Mouse (Mus musculus) adrenal gland, adult (tissue): Measurements from ENCODE around the gene Suz12.
"Not testable (repeated sequence)": the region's sequence is repeated elsewhere in the genome, so short reads cannot be mapped to it uniquely, and the experiment has no call there.

Experiments used
- DNase-seq, 2 experiments: peaks; one replicate each; pipeline ENCODE4 v3.0.0; 2022 to 2023; ENCODE audit warnings: low spot score in 1 of 2; ENCODE audit not compliant: inconsistent age in 2 of 2

The Suz12 gene

GRCm38 (mm10) chr11:79992592-79993355 is at the start of gene Suz12:
Suz12 (plus strand) TSS chr11:79993106.
- peak; percentile 97 to 98 for DNase-seq

- no peak for DNase-seq
Measured at GRCm38 (mm10) chr11:79943136-79943535, 49.8 kb upstream of the Suz12 start.

GRCm38 (mm10) chr11:79943601-79944000 is 49.3 kb upstream of the Suz12 start:
- no peak for DNase-seq

GRCm38 (mm10) chr11:79947265-79947664 is 45.6 kb upstream of the Suz12 start:
- no peak for DNase-seq

- DNase-seq: peak in 1 of 2 experiments; percentile 14
Measured at GRCm38 (mm10) chr11:79961346-79962124, 31.4 kb upstream of the Suz12 start.

DNA sequence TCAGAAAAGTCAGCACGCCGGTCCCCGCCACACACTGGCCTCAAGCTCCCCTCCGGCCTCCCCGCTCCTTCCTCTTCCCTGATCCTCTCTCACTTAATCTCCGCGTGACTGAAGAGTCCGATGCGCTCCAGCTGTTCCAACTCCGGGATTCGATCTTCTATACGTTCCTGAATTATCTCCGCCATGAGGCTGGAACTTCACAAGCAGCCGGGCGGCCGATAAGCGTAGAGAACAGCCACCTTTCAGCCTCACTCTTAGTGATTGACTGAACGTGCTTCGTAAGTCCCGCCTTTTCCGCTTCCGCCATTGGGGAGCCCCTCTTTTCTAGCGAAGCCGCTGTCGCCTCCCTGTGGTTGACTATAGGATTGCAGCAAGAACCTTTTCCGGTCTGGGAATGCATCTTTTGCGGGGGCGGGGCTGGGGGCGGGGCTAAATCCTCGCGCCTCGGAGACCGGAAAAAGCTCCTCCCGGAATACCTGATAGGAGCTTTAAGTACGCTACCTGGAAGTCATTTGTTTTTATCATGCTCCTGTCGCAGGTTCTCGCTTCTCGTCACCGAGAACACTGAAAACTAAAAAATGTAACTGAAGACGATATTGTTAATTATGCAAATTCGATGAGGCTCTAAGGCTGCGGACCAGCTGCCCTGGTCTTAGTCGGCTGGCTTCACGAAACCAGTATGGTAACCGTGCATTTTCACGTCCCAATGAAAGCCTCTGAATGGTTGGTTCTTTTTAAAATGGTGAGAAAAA is 30.6 kb upstream of the Suz12 start, which contains the start of gene Utp6:
Gene Utp6, minus strand, starts transcription at position 266 of the 752 bp plus-strand sequence.
- peak; percentile 97 to 99 for DNase-seq

GRCm38 (mm10) chr11:79962877-79963183 is 30.1 kb upstream of the Suz12 start:
- DNase-seq: no peak

DNA sequence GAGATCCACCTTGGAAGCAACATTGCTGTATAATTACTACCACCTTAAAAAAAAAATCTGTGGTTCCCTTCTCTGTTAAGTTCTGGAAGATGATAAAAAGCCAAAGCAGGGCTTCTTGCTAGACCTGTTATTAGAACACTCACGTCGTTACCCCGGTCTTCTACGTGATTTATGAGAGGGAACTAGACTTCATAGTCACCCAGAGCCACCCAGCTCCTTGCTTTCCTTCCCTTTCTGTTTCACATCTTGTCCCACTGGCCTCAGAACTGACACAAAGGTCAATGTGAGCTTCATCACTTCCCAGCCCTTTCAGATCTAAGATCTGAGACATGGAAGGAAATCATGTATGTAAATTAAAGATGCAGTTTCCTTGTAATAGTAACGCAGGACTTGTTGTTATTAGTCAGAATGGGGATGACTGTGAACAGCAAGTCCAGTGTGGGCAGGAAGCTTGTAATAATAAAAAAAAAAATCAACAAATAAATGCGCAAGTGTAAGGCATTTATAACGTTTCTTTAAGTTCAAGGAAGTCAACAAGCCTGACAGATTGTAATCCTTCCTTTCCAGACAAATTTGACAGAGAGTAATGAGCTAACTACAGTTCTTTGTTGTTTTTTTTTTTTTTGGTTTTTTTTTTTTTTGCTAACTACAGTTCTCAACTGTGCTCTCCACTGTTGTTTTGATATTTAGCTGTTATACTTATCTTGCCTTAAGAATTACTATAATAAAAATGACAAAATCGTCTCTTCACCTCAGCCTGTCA is 29.5 kb upstream of the Suz12 start:
- DNase-seq: peak in 1 of 2 experiments; percentile 33

- peak; percentile 37 to 86 for DNase-seq
Measured at GRCm38 (mm10) chr11:79965896-79966295, 27.0 kb upstream of the Suz12 start.

DNA sequence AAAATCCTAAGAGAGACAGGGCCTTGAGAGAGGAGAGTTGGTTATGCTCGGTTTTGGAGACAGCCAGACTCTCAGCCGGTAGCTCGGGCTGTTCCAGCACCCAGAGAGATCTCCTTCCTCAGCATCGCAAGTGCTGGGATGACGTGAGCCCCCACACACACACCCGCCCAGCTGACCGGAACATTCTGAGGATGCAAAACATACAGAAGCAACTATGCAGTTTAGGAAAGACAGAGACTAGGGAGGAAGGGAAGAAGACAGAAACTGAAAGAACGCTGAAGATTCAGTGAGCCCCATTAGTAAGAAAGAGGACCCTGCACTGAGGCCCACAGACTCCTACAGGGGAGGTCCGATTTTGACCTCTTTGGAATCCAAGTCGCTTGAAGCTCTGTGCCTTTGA is 25.2 kb upstream of the Suz12 start:
- DNase-seq: no peak

GRCm38 (mm10) chr11:79973133-79973532 is 19.8 kb upstream of the Suz12 start:
- no peak for DNase-seq

DNA sequence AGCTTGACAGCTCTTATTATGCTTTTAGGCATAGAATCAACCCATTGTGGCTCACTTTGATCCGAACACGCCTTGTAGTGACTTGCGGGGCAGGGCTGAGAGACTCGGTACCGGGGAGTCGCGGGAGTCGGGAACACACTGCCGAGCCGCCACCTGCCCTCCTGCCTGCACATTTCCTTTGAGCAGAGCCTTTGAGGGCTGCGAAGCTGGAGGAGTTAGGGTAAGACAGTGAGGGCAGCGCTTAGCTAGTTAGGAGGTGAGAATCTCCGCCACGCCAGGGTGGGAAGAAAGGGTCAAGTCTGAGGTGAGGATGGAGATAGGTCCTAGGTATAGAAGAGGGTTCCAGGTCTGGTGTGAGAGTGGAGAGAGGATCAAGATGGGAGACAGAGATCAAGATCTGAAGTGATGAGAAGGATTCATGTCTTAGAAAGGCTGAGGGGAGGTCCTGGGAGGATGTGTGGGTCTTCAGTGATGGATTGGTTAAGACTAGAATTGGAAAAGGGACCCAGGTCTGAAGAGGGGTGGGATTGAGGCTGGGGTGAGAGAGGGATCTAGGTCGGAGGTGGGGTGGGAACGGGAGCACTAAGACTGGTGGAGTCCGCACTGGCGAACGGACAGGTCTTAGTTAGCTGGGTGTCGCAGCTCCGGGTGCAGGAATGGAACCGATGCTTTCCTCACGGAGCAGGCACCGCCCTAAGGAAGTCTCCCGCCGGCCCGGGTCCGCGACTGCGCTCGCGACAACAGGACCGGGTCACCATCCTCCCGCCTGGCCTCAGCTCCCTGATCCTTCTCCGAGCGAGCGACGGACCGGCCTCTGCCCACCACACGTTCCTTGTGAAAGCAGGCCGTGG is 19.1 kb upstream of the Suz12 start:
- peak in 1 of 2 experiments; percentile 57 for DNase-seq

- no peak for DNase-seq
Measured at GRCm38 (mm10) chr11:79975377-79975776, 17.5 kb upstream of the Suz12 start.

DNA sequence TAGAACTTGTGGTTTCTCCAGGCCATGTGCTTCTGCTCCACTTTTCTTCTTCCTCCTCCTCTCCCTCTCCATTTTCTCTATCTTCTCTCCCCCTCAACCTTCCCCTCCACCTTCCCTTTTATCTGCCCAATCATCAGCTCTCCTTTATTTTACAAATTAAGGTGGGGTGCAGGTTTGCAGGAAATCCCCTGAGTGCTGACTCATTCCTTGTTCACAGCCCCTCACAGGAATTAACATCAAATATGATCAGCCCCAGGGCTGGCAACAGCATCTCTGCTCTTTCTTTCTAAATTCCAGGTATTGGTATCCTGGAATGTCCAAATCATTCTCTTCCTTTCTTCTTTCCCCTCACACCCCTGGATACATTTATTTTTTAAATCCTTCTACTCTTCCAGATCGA is 16.7 kb upstream of the Suz12 start:
- no peak for DNase-seq

DNA sequence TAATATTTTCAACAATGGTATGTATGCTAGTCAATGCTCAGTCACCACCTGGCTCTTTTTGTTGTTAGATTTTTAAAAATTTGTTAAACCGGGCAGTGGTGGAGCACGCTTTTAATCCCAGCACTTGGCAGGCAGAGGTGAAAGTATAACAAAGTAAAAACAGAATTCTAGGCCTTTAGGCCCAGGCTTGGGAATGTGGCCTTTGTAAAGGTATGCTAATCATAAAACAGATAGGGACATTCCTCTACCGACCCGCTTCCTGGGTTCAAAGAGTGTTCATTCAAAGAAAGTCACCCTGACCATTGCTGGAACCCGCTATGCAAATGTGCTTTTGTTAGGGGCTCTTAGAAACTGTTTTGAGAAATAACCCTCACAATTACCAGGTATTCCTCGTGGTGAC is 16.3 kb upstream of the Suz12 start:
- DNase-seq: not testable (repeated sequence)

DNA sequence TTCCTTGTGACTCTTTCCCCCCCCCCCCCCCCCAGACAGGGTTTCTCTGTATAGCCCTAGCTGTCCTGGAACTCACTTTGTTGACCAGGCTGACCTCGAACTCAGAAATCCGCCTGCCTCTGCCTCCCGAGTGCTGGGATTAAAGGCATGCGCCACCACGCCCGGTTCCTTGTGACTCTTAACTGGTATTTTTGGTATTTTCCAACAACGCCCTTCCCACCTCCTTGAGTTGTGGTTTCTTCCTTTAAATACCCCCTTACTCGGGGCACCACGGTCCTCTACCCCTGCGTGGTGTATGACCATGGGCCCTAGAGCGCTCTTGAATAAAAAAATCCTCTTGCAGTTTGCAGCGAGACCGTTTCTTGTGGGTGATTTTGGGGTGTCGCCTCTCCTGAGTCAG is 15.8 kb upstream of the Suz12 start:
- DNase-seq: not testable (repeated sequence)

DNA sequence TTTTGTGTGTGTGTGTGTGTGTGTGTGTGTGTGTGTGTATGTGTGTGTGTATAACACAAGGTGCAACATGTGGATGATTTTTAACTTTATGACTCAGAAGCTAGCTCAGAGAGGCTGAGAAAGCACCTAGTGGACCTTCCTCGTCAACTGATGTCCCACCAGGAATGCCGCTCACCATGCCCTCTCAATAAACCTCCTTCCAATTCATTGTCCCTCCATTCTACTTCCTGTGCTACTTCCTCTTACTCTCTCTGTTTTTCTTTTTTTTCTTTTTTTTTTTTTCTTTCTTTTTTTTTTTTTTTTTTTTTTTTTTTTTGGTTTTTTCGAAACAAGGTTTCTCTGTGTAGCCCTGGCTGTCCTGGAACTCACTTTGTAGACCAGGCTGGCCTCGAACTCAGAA is 15.2 kb upstream of the Suz12 start:
- not testable (repeated sequence) for DNase-seq

GRCm38 (mm10) chr11:79986886-79987285 is 6.0 kb upstream of the Suz12 start:
- DNase-seq: no peak

- DNase-seq: peak; percentile 8 to 75
Measured at GRCm38 (mm10) chr11:79987896-79988295, 5.0 kb upstream of the Suz12 start.

DNA sequence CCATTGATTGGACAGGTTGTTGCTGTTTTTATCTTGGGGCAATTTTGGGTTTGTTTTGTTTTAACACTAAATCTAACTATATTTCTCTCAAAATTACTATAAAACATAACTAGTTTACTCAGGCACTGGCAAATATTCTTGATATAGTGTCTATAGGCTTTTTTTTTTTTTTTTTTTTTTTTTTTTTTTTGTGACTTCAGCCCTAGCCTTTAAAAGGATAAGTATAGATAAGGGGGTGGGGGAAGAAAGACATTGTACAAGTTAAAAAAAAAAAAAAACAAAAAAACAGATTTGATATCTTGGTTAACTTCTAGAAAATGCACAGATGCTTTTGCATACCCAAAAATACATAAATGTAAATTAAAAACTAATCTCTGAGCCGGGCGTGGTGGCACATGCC is 2.8 kb upstream of the Suz12 start:
- DNase-seq: no peak
